Mouse (Mus musculus) limb, embryonic 11.5 days (tissue): ENCODE results near the gene Slc26a9. TPM values are rescaled to one million over a fixed set of nuclear protein-coding genes. Genes with fewer than 3 reads are reported as not detected.

Experiments
- ATAC-seq: fragments of 200-750 bp; cut with Nextera tagmentation; 2 replicates; pipeline ENCODE4 v1.8.0; 2017; ENCODE audit warnings: low read depth; ENCODE audit not compliant: insufficient number of reproducible peaks, low FRiP score, low TSS enrichment
- DNase-seq: peaks from one replicate; pipeline ENCODE4 v3.0.0-alpha.2; 2015; ENCODE audit warnings: low spot score
- H3K27ac ChIP-seq: fragments of 300-500 bp; sonication (generic); replicated peaks from 2 replicates; pipeline ENCODE4 v1.5.1; 2014; ENCODE audit warnings: low read depth, mild to moderate bottlenecking, low read length
- H3K27me3 ChIP-seq: fragments of 300-500 bp; sonication (generic); 2 replicates; pipeline ENCODE4 v1.6.1; 2014; ENCODE audit warnings: mild to moderate bottlenecking, low read length, mixed read lengths; ENCODE audit not compliant: control insufficient read depth, insufficient read depth
- H3K36me3 ChIP-seq: fragments of 300-500 bp; sonication (generic); 2 replicates; pipeline ENCODE4 v1.6.1; 2014; ENCODE audit warnings: mild to moderate bottlenecking, low read length, moderate library complexity, mixed read lengths; ENCODE audit not compliant: control insufficient read depth, insufficient read depth
- H3K4me1 ChIP-seq: fragments of 300-500 bp; sonication (generic); 2 replicates; pipeline ENCODE4 v1.6.1; 2014; ENCODE audit warnings: low read length, mixed read lengths; ENCODE audit not compliant: control insufficient read depth, insufficient read depth
- H3K4me2 ChIP-seq: fragments of 300-500 bp; sonication (generic); 2 replicates; pipeline ENCODE4 v1.6.1; 2014; ENCODE audit warnings: low read depth, mild to moderate bottlenecking, moderate library complexity; ENCODE audit not compliant: severe bottlenecking
- H3K4me3 ChIP-seq: fragments of 300-500 bp; sonication (generic); 2 replicates; pipeline ENCODE4 v1.5.1; 2014; ENCODE audit warnings: low read depth, low read length
- H3K9ac ChIP-seq: fragments of 300-500 bp; sonication (generic); 2 replicates; pipeline ENCODE4 v1.6.1; 2014; ENCODE audit warnings: mild to moderate bottlenecking, low read length
- H3K9me3 ChIP-seq: fragments of 300-500 bp; sonication (generic); 2 replicates; pipeline ENCODE4 v1.6.1; 2016; ENCODE audit warnings: low read length; ENCODE audit not compliant: control insufficient read depth
- WGBS: fragments of 180-500 bp; shearing (Covaris S2); extraction: QIAGEN DNeasy Blood & Tissue Kit; methylation state at CpG from one replicate; pipeline ENCODE4 v1.1.7; 2014; 5-methylcytosine and 5-hydroxymethylcytosine counted together
- polyA plus RNA-seq: library from polyadenylated mRNA; unstranded; fragments of >200 nt; fragmentation: Nextera tagmentation; extraction: Ambion mirVana; gene quantifications from 2 replicates; pipeline ENCODE4 v1.2.1, GENCODE M21; 2014

The Slc26a9 gene
- polyA plus RNA-seq, 1 experiment from 2014 or later = not detected

DNA sequence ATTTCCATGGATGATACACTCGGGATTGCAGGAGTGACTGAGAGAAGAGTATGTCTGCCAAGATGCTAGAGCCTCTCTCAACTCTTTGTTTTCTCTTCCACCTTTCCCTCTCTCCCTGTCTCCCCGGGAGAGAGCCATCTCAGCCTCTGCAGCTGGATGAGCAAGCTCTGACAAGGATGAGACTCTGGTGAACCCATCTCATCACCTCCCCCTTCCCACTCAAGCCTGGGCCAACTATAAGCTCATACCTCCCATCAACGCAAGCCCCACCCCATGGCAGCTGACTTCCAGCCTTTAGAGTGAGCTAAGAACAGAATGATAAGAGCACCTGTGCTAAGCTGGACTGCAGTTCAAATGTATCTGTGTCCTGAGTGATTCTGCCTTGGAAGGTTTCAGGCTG is 25.5 kb downstream of the Slc26a9 start:
- Histone ChIP-seq H3K9ac (no peak overlapping the region), H3K4me2 (no peak overlapping the region), H3K27ac (no peak overlapping the region), H3K4me3 (no peak overlapping the region), H3K9me3 (no peaks in the 10 kb centered on the region), H3K4me1 (no peaks in the 10 kb centered on the region), H3K27me3 (no peaks in the 10 kb centered on the region), H3K36me3 (no peaks in the 10 kb centered on the region)
- WGBS = 76% methylated on average over 3 of the region's 3 CpGs
- DNase-seq (no peak), ATAC-seq (no peak)

GRCm38 (mm10) chr1:131770656-131771055 is 26.8 kb downstream of the Slc26a9 start:
- DNase-seq = no peak
- Histone ChIP-seq H3K27ac (no peak overlapping the region), H3K4me1 (no peaks in the 10 kb centered on the region), H3K9me3 (no peaks in the 10 kb centered on the region), H3K4me3 (no peak overlapping the region), H3K9ac (no peak overlapping the region), H3K27me3 (no peaks in the 10 kb centered on the region), H3K36me3 (no peaks in the 10 kb centered on the region), H3K4me2 (no peak overlapping the region)
- ATAC-seq = no peak
- 75% methylated on average over 4 of the region's 4 CpGs for WGBS

DNA sequence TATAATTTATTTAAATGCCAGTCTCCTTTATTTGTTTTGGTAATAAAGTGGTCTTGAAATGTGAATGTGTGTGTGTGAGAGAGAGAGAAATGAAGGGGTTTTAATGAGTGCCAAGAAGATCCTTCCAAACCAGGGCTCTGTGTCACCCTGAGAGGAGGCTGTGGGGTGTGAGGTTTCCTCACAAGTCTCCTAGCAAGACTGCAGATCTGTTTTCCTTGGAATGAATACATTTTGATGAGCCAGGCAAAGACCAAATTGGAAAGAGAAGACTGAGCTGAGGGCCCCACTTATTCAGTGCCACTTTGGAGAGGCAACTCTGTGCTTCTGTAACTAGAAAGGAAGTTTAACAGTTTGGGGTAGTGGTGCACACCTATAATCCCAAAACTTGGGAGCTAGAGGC is 27.6 kb downstream of the Slc26a9 start:
- no peak overlapping the region for H3K27ac ChIP-seq
- H3K4me1 ChIP-seq = no peaks in the 10 kb centered on the region
- DNase-seq = no peak
- ATAC-seq = no peak
- H3K9me3 ChIP-seq = no peaks in the 10 kb centered on the region; the same call in 1 of the 2 replicates
- no peak overlapping the region for H3K4me2 ChIP-seq
- no peak overlapping the region for H3K9ac ChIP-seq
- no peaks in the 10 kb centered on the region for H3K36me3 ChIP-seq
- no peaks in the 10 kb centered on the region for H3K27me3 ChIP-seq
- H3K4me3 ChIP-seq = no peak overlapping the region

GRCm38 (mm10) chr1:131794591-131794990 is 50.8 kb downstream of the Slc26a9 start:
- DNase-seq = no peak
- no peaks in the 10 kb centered on the region for H3K4me1 ChIP-seq
- 11% methylated on average over 3 of the region's 3 CpGs for WGBS

GRCm38 (mm10) chr1:131795171-131795570 is 51.3 kb downstream of the Slc26a9 start:
- Histone ChIP-seq H3K4me2 (no peak overlapping the region), H3K27me3 (no peaks in the 10 kb centered on the region), H3K27ac (no peak overlapping the region), H3K36me3 (no peaks in the 10 kb centered on the region), H3K9ac (no peak overlapping the region), H3K4me1 (0 out of 2 replicates have a peak, but pooled peaks cover 2% of the 10 kb centered on the region), H3K4me3 (no peak overlapping the region), H3K9me3 (no peaks in the 10 kb centered on the region)
- DNase-seq = no peak
- ATAC-seq = no peak
- 73% methylated on average over 3 of the region's 3 CpGs for WGBS

More at GRCm38 (mm10) chr1:131794591-131794990, 50.8 kb downstream of the Slc26a9 start:
- Histone ChIP-seq H3K36me3 (no peaks in the 10 kb centered on the region), H3K27ac (no peak overlapping the region), H3K27me3 (no peaks in the 10 kb centered on the region), H3K4me3 (no peak overlapping the region), H3K4me2 (no peak overlapping the region), H3K9me3 (no peaks in the 10 kb centered on the region), H3K9ac (no peak overlapping the region)
- ATAC-seq = no peak

GRCm38 (mm10) chr1:131797202-131797909 is 53.5 kb downstream of the Slc26a9 start, which contains the start of gene Pm20d1:
Gene Pm20d1, plus strand, starts transcription at chr1:131797381.
- Histone ChIP-seq H3K27me3 (no peaks in the 10 kb centered on the region), H3K4me3 (peak within 1 kb of the TSS; percentile 19), H3K9me3 (no peaks in the 10 kb centered on the region), H3K36me3 (no peaks in the 10 kb centered on the region), H3K9ac (peak within 1 kb of the TSS; percentile 8), H3K4me1 (0 out of 2 replicates have a peak, but pooled peaks cover 2% of the 10 kb centered on the region), H3K27ac (no peak within 1 kb of the TSS), H3K4me2 (peak within 1 kb of the TSS; percentile 37)
- DNase-seq (peak; percentile 68), ATAC-seq (peak; percentile 72; the same call in 1 of the 2 replicates)
- WGBS = 6% methylated on average over 26 of the region's 26 CpGs

DNA sequence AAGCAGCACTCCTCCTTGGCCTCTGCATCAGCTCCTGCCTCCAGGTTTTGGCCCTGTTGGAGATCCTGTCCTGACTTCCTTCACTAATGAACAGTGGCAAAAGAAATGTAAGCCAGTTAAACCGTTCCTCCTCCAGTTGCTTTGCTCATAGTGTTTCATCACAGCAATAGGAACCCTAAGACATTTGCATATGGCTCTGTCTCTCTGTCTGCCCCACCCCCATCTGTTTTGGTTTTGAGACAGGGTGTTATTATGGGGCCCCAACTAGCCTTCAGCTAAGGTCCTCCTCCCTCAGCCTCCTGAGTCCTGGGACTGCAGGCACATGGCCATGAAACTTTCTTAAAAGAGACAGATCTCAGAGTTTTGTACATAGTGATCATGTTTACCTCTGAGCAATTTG is 56.2 kb downstream of the Slc26a9 start:
- Histone ChIP-seq H3K4me3 (no peak overlapping the region), H3K4me1 (0 out of 2 replicates have a peak, but pooled peaks cover 2% of the 10 kb centered on the region), H3K4me2 (no peak overlapping the region), H3K36me3 (no peaks in the 10 kb centered on the region), H3K9me3 (no peaks in the 10 kb centered on the region), H3K27me3 (no peaks in the 10 kb centered on the region), H3K9ac (no peak overlapping the region), H3K27ac (no peak overlapping the region)
- WGBS = 26% methylated on average over 1 of the region's 1 CpGs
- ATAC-seq (no peak), DNase-seq (no peak)

DNA sequence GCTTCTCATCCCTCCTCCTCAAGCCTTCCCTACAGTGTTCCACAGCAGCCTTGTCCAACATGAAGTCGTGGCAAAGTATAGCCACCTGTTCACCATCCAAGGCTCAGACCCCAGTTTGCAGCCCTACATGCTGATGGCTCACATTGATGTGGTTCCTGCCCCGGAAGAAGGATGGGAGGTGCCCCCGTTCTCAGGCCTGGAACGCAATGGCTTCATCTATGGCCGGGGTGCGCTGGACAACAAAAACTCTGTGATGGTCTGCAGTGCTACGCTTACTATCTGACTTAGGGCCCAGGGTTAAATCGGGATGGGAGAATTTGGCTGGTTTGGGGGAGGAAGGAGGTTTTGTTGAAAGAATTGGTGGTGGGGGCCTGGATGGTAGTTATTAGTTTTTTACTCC is 57.2 kb downstream of the Slc26a9 start:
- no peak overlapping the region for H3K27ac ChIP-seq
- ATAC-seq (no peak), DNase-seq (no peak)
- H3K27me3 ChIP-seq = no peaks in the 10 kb centered on the region
- WGBS = 92% methylated on average over 8 of the region's 8 CpGs
- no peaks in the 10 kb centered on the region for H3K9me3 ChIP-seq
- H3K4me1 ChIP-seq = 0 out of 2 replicates have a peak, but pooled peaks cover 2% of the 10 kb centered on the region
- H3K36me3 ChIP-seq = no peaks in the 10 kb centered on the region
- H3K4me2 ChIP-seq = no peak overlapping the region
- H3K9ac ChIP-seq = no peak overlapping the region
- no peak overlapping the region for H3K4me3 ChIP-seq
